Mouse (Mus musculus): ENCODE measurements around the gene Susd4. TPM values are rescaled to one million over a fixed set of nuclear protein-coding genes. Genes with fewer than 3 reads are reported as not detected.

Gene Susd4
- total and polyA plus RNA-seq, 3 experiments, result not detected

GRCm38 (mm10) chr1:182902095-182902494 lies 138.4 kb downstream of the Susd4 start:
- dilution Hi-C loops (cut with MboI; ENCODE audit: extremely low pct_ligation_motif_present, extremely low pct_unique_long_range_greater_than_20kb, low sequenced_read_pairs), result no loop called here
- H3K9me3 ChIP-seq (replicated peaks; ENCODE audit: low read length), result no peaks in the 10 kb centered on the region

DNA sequence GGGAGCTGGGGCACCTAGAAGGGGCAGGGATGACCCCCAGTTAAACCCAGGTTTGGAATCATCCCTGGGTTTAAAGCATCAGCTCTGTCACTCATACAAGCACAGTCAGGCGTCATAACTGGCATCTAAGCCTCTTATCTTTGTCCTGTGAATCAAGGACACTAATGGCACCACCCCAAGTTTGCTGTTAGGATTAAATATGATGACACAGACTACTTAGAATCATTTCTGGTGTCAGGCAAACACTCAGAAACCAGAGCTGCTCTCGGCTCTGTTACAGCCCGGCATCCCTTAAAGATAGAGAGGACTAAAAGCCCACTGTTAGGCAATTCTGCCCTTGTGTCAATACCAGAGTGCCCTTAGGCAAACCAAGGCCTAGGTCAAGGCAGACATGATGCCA lies 139.2 kb downstream of the Susd4 start:
- in situ Hi-C loops (cut with MboI; ENCODE audit: low pct_ligation_motif_present, low pct_unique_long_range_greater_than_20kb, low sequenced_read_pairs) (no loop called here), dilution Hi-C loops (cut with MboI; ENCODE audit: extremely low pct_ligation_motif_present, extremely low pct_unique_long_range_greater_than_20kb, low sequenced_read_pairs) (no loop called here)
- H3K9ac ChIP-seq (ENCODE audit: insufficient read depth, low read depth), result no peak overlapping the region
- no peaks in the 10 kb centered on the region for H3K79me2 ChIP-seq (replicated peaks; ENCODE audit: control insufficient read depth, extremely low read depth, insufficient read depth, poor library complexity, severe bottlenecking)
- no peaks in the 10 kb centered on the region for H3K36me3 ChIP-seq (replicated peaks in 1 of 2; ENCODE audit: control insufficient read depth in 1 of 2, insufficient read depth in 1 of 2, low read length in 1 of 2)
- H3K4me2 ChIP-seq (ENCODE audit: insufficient read depth, low read depth, poor library complexity, severe bottlenecking), result no peak overlapping the region
- no peak for TF ChIP-seq GABPA (IDR thresholded peaks at IDR 0.05; ENCODE audit: insufficient replicate concordance, low read depth, low read length)
- no peak for TF ChIP-seq MAX (IDR thresholded peaks at IDR 0.05; ENCODE audit: low read length)
- TF ChIP-seq RAD21 (IDR thresholded peaks at IDR 0.05; ENCODE audit: low read depth, low read length), result no peak
- TF ChIP-seq USF1 (IDR thresholded peaks at IDR 0.05; ENCODE audit: low read depth, low read length), result no peak
- no peak for TF ChIP-seq ETS1 (conservative IDR thresholded peaks at IDR 0.05; ENCODE audit: low read depth, low read length)
- TF ChIP-seq E2F4 (IDR thresholded peaks at IDR 0.05; ENCODE audit: insufficient replicate concordance, low read depth, low read length), result no peak
- no peak for TF ChIP-seq MAZ (IDR thresholded peaks at IDR 0.05; ENCODE audit: low read depth, low read length)
- TF ChIP-seq ZNF384 (IDR thresholded peaks at IDR 0.05; ENCODE audit: low read depth, low read length), result no peak
- TF ChIP-seq SMC3 (IDR thresholded peaks at IDR 0.05; ENCODE audit: low read depth, low read length), result no peak
- no peak for TF ChIP-seq TCF12 (IDR thresholded peaks at IDR 0.05; ENCODE audit: low read depth, low read length)
- TF ChIP-seq NRF1 (IDR thresholded peaks at IDR 0.05; ENCODE audit: low read depth, low read length), result no peak
- no peak for TF ChIP-seq POLR2A (IDR thresholded peaks at IDR 0.05; ENCODE audit: low read depth, low read length)
- TF ChIP-seq PAX5 (IDR thresholded peaks at IDR 0.05; ENCODE audit: low read length), result no peak
- TF ChIP-seq ZKSCAN1 (IDR thresholded peaks at IDR 0.05; ENCODE audit: borderline replicate concordance, low read depth, low read length), result no peak
- TF ChIP-seq ZMIZ1 (IDR thresholded peaks at IDR 0.05; ENCODE audit: low read depth, low read length), result no peak
- TF ChIP-seq TBP (conservative IDR thresholded peaks at IDR 0.05; ENCODE audit: low read depth, low read length), result no peak
- TF ChIP-seq SIN3A (IDR thresholded peaks at IDR 0.05; ENCODE audit: low read length), result no peak
- no peak for TF ChIP-seq JUN (IDR thresholded peaks at IDR 0.05; ENCODE audit: insufficient read depth, low read depth, low read length)
- no peaks in the 10 kb centered on the region for H3K27me3 ChIP-seq (replicated peaks)
- H3K9me3 ChIP-seq (replicated peaks; ENCODE audit: low read length), result no peaks in the 10 kb centered on the region
- no peak overlapping the region for H3K27ac ChIP-seq (ENCODE audit: insufficient read depth, low read depth)
- H3K4me1 ChIP-seq (ENCODE audit: control insufficient read depth in 1 of 2, insufficient read depth in 2 of 2), result no peaks in the 10 kb centered on the region
- H3K4me3 ChIP-seq (replicated peaks in 1 of 3; ENCODE audit: low read depth in 2 of 3, low read length in 2 of 3, poor library complexity in 1 of 3), result no peak overlapping the region
- no peak for DNase-seq (ENCODE audit: extremely low read depth)

More at GRCm38 (mm10) chr1:182902095-182902494, 138.4 kb downstream of the Susd4 start:
- H3K4me2 ChIP-seq (ENCODE audit: insufficient read depth, low read depth, poor library complexity, severe bottlenecking), result no peak overlapping the region
- H3K27ac ChIP-seq (ENCODE audit: insufficient read depth, low read depth), result no peak overlapping the region
- no peak overlapping the region for H3K4me3 ChIP-seq (replicated peaks in 1 of 3; ENCODE audit: low read depth in 2 of 3, low read length in 2 of 3, poor library complexity in 1 of 3)
- H3K36me3 ChIP-seq (replicated peaks in 1 of 2; ENCODE audit: control insufficient read depth in 1 of 2, insufficient read depth in 1 of 2, low read length in 1 of 2), result no peaks in the 10 kb centered on the region
- no peaks in the 10 kb centered on the region for H3K27me3 ChIP-seq (replicated peaks)
- H3K4me1 ChIP-seq (ENCODE audit: control insufficient read depth in 1 of 2, insufficient read depth in 2 of 2), result no peaks in the 10 kb centered on the region
- in situ Hi-C loops (cut with MboI; ENCODE audit: low pct_ligation_motif_present, low pct_unique_long_range_greater_than_20kb, low sequenced_read_pairs), result no loop called here
- no peak for DNase-seq (ENCODE audit: extremely low read depth)
- no peak overlapping the region for H3K9ac ChIP-seq (ENCODE audit: insufficient read depth, low read depth)
- H3K79me2 ChIP-seq (replicated peaks; ENCODE audit: control insufficient read depth, extremely low read depth, insufficient read depth, poor library complexity, severe bottlenecking), result no peaks in the 10 kb centered on the region
- TF ChIP-seq ZMIZ1 (IDR thresholded peaks at IDR 0.05; ENCODE audit: low read depth, low read length) (no peak), ZC3H11A (IDR thresholded peaks at IDR 0.05; ENCODE audit: low read depth, low read length) (no peak), MEF2A (IDR thresholded peaks at IDR 0.05; ENCODE audit: borderline replicate concordance, low read depth, low read length) (no peak), POLR2AphosphoS2 (IDR thresholded peaks at IDR 0.05; ENCODE audit: low read depth, low read length) (no peak), CHD2 (IDR thresholded peaks at IDR 0.05; ENCODE audit: low read length) (no peak), RAD21 (IDR thresholded peaks at IDR 0.05; ENCODE audit: low read depth, low read length) (no peak), SIN3A (IDR thresholded peaks at IDR 0.05; ENCODE audit: low read length) (no peak), RCOR1 (conservative IDR thresholded peaks at IDR 0.05; ENCODE audit: low read depth, low read length) (no peak), TBP (conservative IDR thresholded peaks at IDR 0.05; ENCODE audit: low read depth, low read length) (no peak), POLR2A (IDR thresholded peaks at IDR 0.05; ENCODE audit: low read depth, low read length) (no peak), MAFK (IDR thresholded peaks at IDR 0.05; ENCODE audit: insufficient replicate concordance, low read length) (no peak), CHD1 (IDR thresholded peaks at IDR 0.05; ENCODE audit: low read depth, low read length) (no peak), ZKSCAN1 (IDR thresholded peaks at IDR 0.05; ENCODE audit: borderline replicate concordance, low read depth, low read length) (no peak)

Measured in CH12.LX (cell line).